Mouse (Mus musculus) kidney, adult 9 months (tissue): ENCODE data around the gene Sec31a.

Source experiments
- DNase-seq: peaks from one replicate; pipeline ENCODE4 v3.0.0; 2022

Gene Sec31a

GRCm38 (mm10) chr5:100345118-100345517 is 70.9 kb downstream of the Sec31a start:
- DNase-seq: no peak

GRCm38 (mm10) chr5:100343087-100343486 is 72.9 kb downstream of the Sec31a start:
- DNase-seq: no peak

- no peak for DNase-seq
Observed at GRCm38 (mm10) chr5:100342422-100342821, 73.6 kb downstream of the Sec31a start.

- DNase-seq: no peak
Observed at GRCm38 (mm10) chr5:100341042-100341441, 75.0 kb downstream of the Sec31a start.

- no peak for DNase-seq
Observed at GRCm38 (mm10) chr5:100337852-100338251, 78.2 kb downstream of the Sec31a start.

- DNase-seq: no peak
Observed at GRCm38 (mm10) chr5:100336876-100337275, 79.2 kb downstream of the Sec31a start.

GRCm38 (mm10) chr5:100335581-100336080 is 80.4 kb downstream of the Sec31a start:
- DNase-seq: no peak

GRCm38 (mm10) chr5:100334686-100335085 is 81.3 kb downstream of the Sec31a start:
- no peak for DNase-seq

- DNase-seq: no peak
Observed at GRCm38 (mm10) chr5:100333607-100334380, 82.2 kb downstream of the Sec31a start.

GRCm38 (mm10) chr5:100332300-100333004 is 83.6 kb downstream of the Sec31a start:
- no peak for DNase-seq

GRCm38 (mm10) chr5:100331636-100332035 is 84.4 kb downstream of the Sec31a start:
- no peak for DNase-seq

- DNase-seq: peak; percentile 76
Observed at GRCm38 (mm10) chr5:100322081-100322480, 94.0 kb downstream of the Sec31a start.

- DNase-seq: no peak
Observed at GRCm38 (mm10) chr5:100317842-100318241, 98.2 kb downstream of the Sec31a start.

- DNase-seq: no peak
Observed at GRCm38 (mm10) chr5:100317010-100317409, 99.0 kb downstream of the Sec31a start.

- DNase-seq: no peak
Observed at GRCm38 (mm10) chr5:100315646-100316045, 100.4 kb downstream of the Sec31a start.

GRCm38 (mm10) chr5:100312391-100312790 is 103.6 kb downstream of the Sec31a start:
- no peak for DNase-seq
